Mouse (Mus musculus) thymus, postnatal 25 days (tissue): ENCODE data around the gene Twist2.

Source experiments
- DNase-seq: peaks from one replicate; pipeline ENCODE4 v3.0.0; 2022

The Twist2 gene

DNA sequence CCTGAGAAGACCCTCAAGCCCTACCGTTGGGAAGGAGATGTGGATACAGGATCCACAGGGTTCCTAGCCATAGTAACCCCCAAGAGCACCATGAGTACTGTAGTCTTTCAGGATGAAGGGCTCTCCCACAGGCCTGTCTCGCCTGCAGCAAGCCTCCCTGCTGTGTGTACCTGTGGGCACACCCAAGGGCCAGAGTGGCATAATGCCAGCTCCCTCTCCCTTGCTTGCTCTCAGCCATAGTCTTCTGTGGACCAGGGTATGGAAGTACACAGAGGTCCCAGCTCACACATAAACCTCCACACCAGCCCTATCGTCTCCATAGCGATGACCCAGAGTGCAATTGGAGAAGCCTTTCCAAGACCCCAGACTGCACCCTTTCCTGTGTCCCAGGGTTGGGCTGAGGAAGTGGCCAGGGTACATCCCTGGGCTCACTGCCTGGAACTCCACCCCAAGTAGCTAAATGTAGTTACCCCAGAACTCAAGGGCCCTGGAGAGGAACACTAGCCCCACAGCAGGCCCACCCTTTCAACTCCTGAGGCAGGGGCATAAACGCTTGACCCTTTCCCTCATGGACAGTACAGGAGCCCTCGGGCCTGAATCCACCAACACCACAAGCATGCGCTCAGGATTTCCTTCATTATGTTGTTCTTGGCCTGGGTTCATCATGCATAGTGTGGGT lies 73.9 kb downstream of the Twist2 start:
- DNase-seq = no peak

DNA sequence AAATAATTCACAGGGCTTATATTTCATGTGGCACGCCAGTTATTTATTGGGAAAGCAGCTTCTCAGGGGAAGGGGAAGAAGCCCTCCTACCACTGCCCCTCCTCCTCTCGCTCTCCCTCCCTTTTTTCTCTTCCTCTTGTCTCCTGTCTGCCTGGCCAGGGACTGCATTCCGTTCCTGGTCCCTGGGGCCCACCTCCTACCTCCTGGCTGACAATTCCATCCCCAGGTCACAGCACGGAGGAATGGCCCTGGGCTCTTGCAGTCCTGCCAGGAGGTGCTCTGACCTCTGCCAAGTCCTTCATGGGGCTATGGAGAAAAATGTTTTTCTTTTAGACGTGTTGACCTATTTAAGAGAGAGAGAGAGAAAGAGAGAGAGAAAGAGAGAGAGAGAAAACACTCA lies 77.4 kb downstream of the Twist2 start:
- no peak for DNase-seq

DNA sequence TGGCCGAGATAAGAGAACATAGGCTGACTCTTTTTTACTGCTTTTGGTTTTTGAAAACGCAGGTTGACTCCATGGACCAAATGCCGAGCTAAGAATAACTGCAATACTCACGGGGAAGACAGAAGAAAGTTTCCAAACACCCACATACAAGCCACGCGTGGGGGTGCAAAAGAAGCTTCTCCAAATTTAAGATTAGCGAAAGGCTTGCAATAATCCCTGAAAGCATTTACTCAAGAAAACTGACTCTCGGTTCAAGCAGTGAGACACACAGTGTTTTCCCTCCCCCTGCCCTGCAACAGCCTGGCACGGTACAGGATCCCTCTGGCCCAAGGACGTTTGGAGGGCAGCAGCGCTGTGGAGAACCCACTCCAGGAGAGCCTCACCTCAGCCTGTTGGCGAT lies 78.9 kb downstream of the Twist2 start:
- no peak for DNase-seq

DNA sequence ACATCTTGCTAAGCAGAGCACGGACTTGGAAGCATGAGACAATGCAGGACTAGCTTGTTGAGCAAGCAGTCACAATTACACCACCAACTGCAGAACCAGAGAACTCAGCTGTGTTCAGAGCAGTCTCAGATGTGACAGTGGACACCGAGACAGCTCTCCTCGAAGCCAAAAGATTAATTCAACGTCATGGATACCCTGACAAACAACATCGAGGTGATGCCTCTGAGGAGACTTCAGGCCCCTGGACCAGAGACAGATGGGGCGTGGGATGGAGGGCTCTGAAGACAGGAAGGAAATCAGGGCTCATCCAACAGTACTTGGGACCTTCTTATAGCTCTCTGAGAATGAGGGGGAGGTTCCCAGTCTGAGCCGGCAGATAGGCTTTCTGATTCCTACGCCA lies 79.6 kb downstream of the Twist2 start:
- DNase-seq = no peak

DNA sequence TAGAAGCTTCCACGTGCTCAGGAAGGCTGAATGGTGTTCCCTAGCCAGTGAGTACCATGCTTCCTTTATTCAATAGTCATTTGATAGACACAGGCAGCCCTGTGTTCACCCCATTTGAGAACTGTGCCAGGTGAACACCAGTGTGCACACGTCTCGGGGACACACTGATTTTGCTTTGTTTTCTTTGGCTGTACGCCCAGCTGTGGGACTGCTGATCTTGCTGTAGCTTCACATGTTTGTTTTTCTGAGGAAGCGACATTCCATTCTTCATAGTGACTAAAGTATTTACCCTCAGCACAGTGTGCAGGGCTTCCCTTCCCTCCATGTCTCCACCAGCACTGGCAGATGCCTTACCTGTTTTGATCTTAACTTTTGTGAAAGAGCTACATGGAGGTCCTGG lies 81.9 kb downstream of the Twist2 start:
- DNase-seq = no peak

DNA sequence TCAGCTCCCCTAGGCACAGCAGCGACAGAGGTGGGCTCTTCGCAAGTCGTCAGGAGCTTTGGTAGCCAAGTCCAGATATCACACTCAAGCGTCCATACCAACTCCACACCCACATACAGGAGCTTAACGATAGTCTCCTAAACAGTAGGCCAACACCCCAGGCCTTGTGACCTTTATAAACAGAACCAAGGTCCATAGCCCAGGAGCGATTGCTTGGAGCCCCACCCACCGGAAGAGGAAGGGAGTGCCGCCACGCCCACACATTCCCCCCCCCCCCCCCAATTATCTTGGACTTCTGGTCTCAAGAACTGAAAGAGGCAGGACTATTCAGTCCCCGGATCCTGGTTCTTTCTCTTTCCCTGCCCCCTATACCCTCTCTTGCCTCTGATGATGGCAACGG lies 92.3 kb downstream of the Twist2 start:
- no peak for DNase-seq

DNA sequence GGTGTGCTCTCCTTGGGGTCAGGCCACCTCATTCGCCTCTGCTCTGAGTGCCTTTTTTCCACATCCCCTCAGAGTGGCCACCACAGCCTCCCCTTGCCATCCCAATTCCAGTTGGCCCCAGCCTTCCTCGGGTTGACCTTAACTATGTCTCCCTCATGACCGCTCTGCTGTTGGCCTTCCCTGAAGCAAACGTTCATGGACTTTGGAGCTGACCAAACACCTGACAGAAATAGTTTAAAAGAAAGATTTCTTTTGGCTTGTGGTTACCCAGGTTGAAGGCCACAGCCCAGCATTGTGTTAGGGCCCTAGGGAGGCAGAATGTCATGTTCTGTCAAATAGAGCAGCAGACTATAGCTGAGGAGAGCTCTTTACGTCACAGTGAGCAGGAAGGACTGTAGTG lies 93.0 kb downstream of the Twist2 start:
- DNase-seq = no peak

DNA sequence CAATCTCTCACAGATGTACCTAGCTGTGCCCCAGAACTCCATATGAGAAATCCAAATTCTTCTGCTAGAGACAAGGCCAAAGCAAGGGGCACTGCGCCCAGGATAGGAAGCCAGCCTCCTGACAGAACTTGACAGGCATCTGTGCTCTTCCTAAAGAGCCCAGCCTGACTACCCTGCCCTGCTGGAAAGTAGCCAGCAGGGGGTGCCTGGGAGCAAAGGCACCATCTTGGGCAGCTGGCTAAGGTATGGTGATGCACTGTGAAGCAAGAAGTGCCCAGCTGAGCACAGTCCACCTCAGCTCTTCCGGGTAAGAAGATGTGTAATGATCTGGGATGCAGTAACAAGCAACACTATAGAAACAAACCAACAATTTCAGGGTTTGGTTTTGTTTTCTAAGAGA lies 95.8 kb downstream of the Twist2 start:
- DNase-seq = peak; percentile 15
